Comparison of ENCODE assay signal across 22 mouse cellular contexts in genomic region chr5:73401341-73401740, GRCm38 (mm10). TPM values are rescaled to one million over a fixed set of nuclear protein-coding genes. Genes with fewer than 3 reads are reported as not detected.
DNase-seq lines count a peak whose midpoint lies in the region; ATAC-seq and TF ChIP-seq lines count a peak whose summit lies in the region.
"Had no signal": no experiment of that assay in that cellular context is flagged by ENCODE, and none has a peak within 500 bp of the region (broad histone marks: within the 10 kb centered on the region; RNA-seq: fewer than 3 reads in every experiment).

No protein-coding gene starts in this region.

- peaks cover 12% of the 10 kb centered on the region for H3K27me3 ChIP-seq in heart, embryonic 11.5 days (ENCODE audit: control insufficient read depth, insufficient read depth, low read length)
- peaks cover 5% of the 10 kb centered on the region for H3K27me3 ChIP-seq in Patski

- CTCF ChIA-PET in Patski (lab: Charles Lee): no interaction called here

- TF ChIP-seq CTCF in lung, adult 2 months (IDR thresholded peaks at IDR 0.05; ENCODE audit: insufficient read depth, low read length): no peak
- no peak for TF ChIP-seq CTCF in Patski (IDR thresholded peaks at IDR 0.05)

- WGBS in heart, embryonic 11.5 days (ENCODE audit: insufficient replicate concordance): 61% methylated on average over 5 of the region's 5 CpGs
- WGBS in lung, adult 2 months: 33% methylated on average over 5 of the region's 5 CpGs

- no peak overlapping the region for H3K27ac ChIP-seq in heart, embryonic 11.5 days (ENCODE audit: low read depth, low read length)
- H3K27ac ChIP-seq: embryonic facial prominence, embryonic 10.5 days; hindbrain, embryonic 15.5 days had no signal

- no peak for ATAC-seq in heart, embryonic 11.5 days (replicated peaks; ENCODE audit: insufficient number of reproducible peaks, low FRiP score, low TSS enrichment)
- ATAC-seq in Patski: peak; percentile 57
- peak; percentile 20; the same call in 1 of the 2 replicates for ATAC-seq in megakaryocyte progenitor cell, adult 5-6 weeks (replicated peaks; ENCODE audit: poor library complexity)

- POLR2A ChIA-PET in Patski (lab: Charles Lee): no interaction called here

- no peak overlapping the region for H3K4me2 ChIP-seq in heart, embryonic 11.5 days
- H3K4me2 ChIP-seq: hindbrain, embryonic 15.5 days had no signal

- DNase-seq in heart, adult 11 months: peak; percentile 91
- DNase-seq in lung, postnatal 36 days: peak; percentile 23
- DNase-seq in lung, adult 2 months: no peak
- DNase-seq in Patski (ENCODE audit: low read depth, low spot score): no peak
- no peak for DNase-seq in neural tube, embryonic 10.5 days (ENCODE audit: extremely low spot score, low spot score)
- DNase-seq in spleen, postnatal 4 days (ENCODE audit: low spot score in 2 of 2): no peak
- DNase-seq: cerebellum, adult 8-10 months; kidney, adult 18-20 months; kidney, postnatal 25 days; liver; retina, postnatal 1 day; spleen, adult 18-20 months; thymus, postnatal 14 days had no signal

- in situ Hi-C loops in Patski (cut with MboI; ENCODE audit: low pct_unique_long_range_greater_than_20kb): no loop called here

- H3K9ac ChIP-seq in heart, embryonic 11.5 days (ENCODE audit: low read depth, low read length): no peak overlapping the region
- H3K9ac ChIP-seq: hindbrain, embryonic 15.5 days had no signal

- no peaks in the 10 kb centered on the region for H3K36me3 ChIP-seq in heart, embryonic 11.5 days (ENCODE audit: control insufficient read depth, insufficient read depth, low read length)
- H3K36me3 ChIP-seq: embryonic facial prominence, embryonic 10.5 days; hindbrain, embryonic 15.5 days had no signal

- H3K4me3 ChIP-seq in heart, embryonic 11.5 days (ENCODE audit: low read depth, low read length): no peak overlapping the region
- no peak overlapping the region for H3K4me3 ChIP-seq in lung, adult 2 months (replicated peaks; ENCODE audit: extremely low read depth, low read depth, low read length)
- H3K4me3 ChIP-seq: embryonic facial prominence, embryonic 10.5 days; erythroblast, embryonic 14.5 days; hindbrain, embryonic 15.5 days had no signal

- no peak for TF ChIP-seq POLR2A in lung, adult 2 months (IDR thresholded peaks at IDR 0.05; ENCODE audit: borderline replicate concordance, extremely low read depth, low read depth, low read length)

- H3K9me3 ChIP-seq in heart, embryonic 11.5 days (replicated peaks; ENCODE audit: control insufficient read depth, low read length): no peaks in the 10 kb centered on the region
- H3K9me3 ChIP-seq: embryonic facial prominence, embryonic 10.5 days; hindbrain, embryonic 15.5 days had no signal

- 0 out of 2 replicates have a peak, but pooled peaks cover 4% of the 10 kb centered on the region for H3K4me1 ChIP-seq in heart, embryonic 11.5 days (ENCODE audit: control insufficient read depth, insufficient read depth, low read length)
- H3K4me1 ChIP-seq in lung, adult 2 months (ENCODE audit: control insufficient read depth, insufficient read depth, low read length): no peaks in the 10 kb centered on the region

RNA-seq across cellular contexts. Expression of gene Cwh43, which starts 4.5 kb away (rescaled TPM):
- polyA plus RNA-seq in heart, embryonic 11.5 days (2014; fragmentation: Nextera tagmentation; extraction: Ambion mirVana): not detected in 2 replicates
- polyA plus RNA-seq in lung, adult 2 months (2012; rRNA removed): 0.06 and 0.78 TPM in 2 replicates
- not detected for polyA plus RNA-seq in Patski (2021)
- total RNA-seq in megakaryocyte progenitor cell, adult 5-6 weeks (2015): not detected in 2 replicates
- total RNA-seq in megakaryocyte progenitor cell, adult 5-6 weeks (2017): not detected in 2 replicates
- total RNA-seq: adrenal gland, adult 18-20 months; megakaryocyte-erythroid progenitor cell, adult 5-6 weeks; neutrophil, adult 5-6 weeks had no signal
- polyA plus RNA-seq: embryonic facial prominence, embryonic 10.5 days; erythroblast, embryonic 14.5 days; heart, embryonic 14.5 days had no signal

Comparison
In these comparisons a context has a peak if more than half of its experiments do, and no peak if none do; other contexts are left out.
1. DNase-seq: peak in heart, adult 11 months (single experiment) and lung, postnatal 36 days (single experiment); none in lung, adult 2 months (single experiment), Patski (single experiment), neural tube, embryonic 10.5 days (single experiment) and spleen, postnatal 4 days (0 of 2).